Mouse (Mus musculus): ENCODE measurements around the gene 6720489N17Rik. TPM values are rescaled to one million over a fixed set of nuclear protein-coding genes. Genes with fewer than 3 reads are reported as not detected.

6720489N17Rik gene
- under 1 TPM; 0.05 to 0.54 TPM for polyA plus RNA-seq (2012; fragmentation: generic; extraction: Trizol)

GRCm38 (mm10) chr13:62623577-62624276 is at the start of gene 6720489N17Rik:
Gene 6720489N17Rik (minus strand): TSS chr13:62624182.

GRCm38 (mm10) chr13:62571099-62571498 is 52.9 kb downstream of the 6720489N17Rik start, which contains the start of gene Zfp934:
Gene Zfp934 (minus strand): TSS chr13:62571199.

GRCm38 (mm10) chr13:62558189-62559110 is 65.5 kb downstream of the 6720489N17Rik start, which contains the start of gene Zfp935:
Gene Zfp935 (minus strand): TSS chr13:62558511.

Other genes with a start within 250 kb of the 6720489N17Rik start
- gene Gm3604, start 241.0 kb downstream of the 6720489N17Rik start, polyA plus RNA-seq (2012; fragmentation: generic; extraction: Trizol) = under 1 TPM; 0.01 to 0.21 TPM
- gene Gm49359, start 157.3 kb downstream of the 6720489N17Rik start, polyA plus RNA-seq (2012; fragmentation: generic; extraction: Trizol) = 1 to 10 TPM in 1 of 2 experiments, under 1 TPM in 1; 0.07 to 1.6 TPM
- not detected for gene Zfp935, start 65.7 kb downstream of the 6720489N17Rik start, polyA plus RNA-seq (2012; fragmentation: generic; extraction: Trizol)
- gene Zfp934, start 53.0 kb downstream of the 6720489N17Rik start, polyA plus RNA-seq (2012; fragmentation: generic; extraction: Trizol) = 1 to 10 TPM in 1 of 2 experiments, under 1 TPM in 1; 0.50 to 3.1 TPM
- 1 to 10 TPM in 1 of 2 experiments, under 1 TPM in 1; 0.19 to 2.3 TPM for gene Platr25, start 136.5 kb upstream of the 6720489N17Rik start, polyA plus RNA-seq (2012; fragmentation: generic; extraction: Trizol)
- under 1 TPM; 0.12 to 0.93 TPM for gene Gm5141, start 161.6 kb upstream of the 6720489N17Rik start, polyA plus RNA-seq (2012; fragmentation: generic; extraction: Trizol)
- not detected for gene Fbp2, start 234.2 kb upstream of the 6720489N17Rik start, polyA plus RNA-seq (2012; fragmentation: generic; extraction: Trizol)